In the genomic region with DNA sequence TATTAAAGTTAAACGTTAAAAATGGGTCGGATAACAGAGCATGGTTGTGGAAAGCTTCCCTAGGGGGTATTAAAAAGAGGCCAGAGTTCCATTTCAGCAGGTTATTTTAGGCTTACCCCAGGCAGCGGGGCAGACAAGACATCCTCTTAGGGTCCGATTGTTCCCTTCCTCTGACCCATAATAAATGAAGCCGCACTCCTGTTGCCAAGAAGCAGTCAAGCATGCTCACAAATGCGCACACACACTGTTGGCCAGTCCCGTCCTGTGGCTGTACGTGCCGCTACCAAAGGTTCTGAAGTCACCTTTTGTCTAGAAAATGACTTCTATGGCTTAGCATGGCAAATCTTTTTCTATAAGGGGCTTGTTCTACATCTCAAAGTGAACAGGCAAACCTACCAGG, we compare ENCODE assay signal across 10 mouse cellular contexts.
DNase-seq lines count a peak whose midpoint lies in the region; ATAC-seq lines count a peak whose summit lies in the region.
"Had no signal": no experiment of that assay in that cellular context is flagged by ENCODE, and none has a peak within 500 bp of the region (broad histone marks: within the 10 kb centered on the region; RNA-seq: fewer than 3 reads in every experiment).

No protein-coding gene starts in this region.

- 22% methylated on average over 9 of the region's 9 CpGs for WGBS in hindbrain, embryonic 13.5 days
- WGBS in midbrain, embryonic 15.5 days, result 12% methylated on average over 9 of the region's 9 CpGs
- 79% methylated on average over 9 of the region's 9 CpGs for WGBS in intestine, embryonic 15.5 days

- no peaks in the 10 kb centered on the region for H3K9me3 ChIP-seq in hindbrain, embryonic 13.5 days
- H3K9me3 ChIP-seq in midbrain, embryonic 15.5 days, result no peaks in the 10 kb centered on the region
- H3K9me3 ChIP-seq in intestine, embryonic 15.5 days, result no peaks in the 10 kb centered on the region

- no peak overlapping the region for H3K9ac ChIP-seq in hindbrain, embryonic 13.5 days
- H3K9ac ChIP-seq in midbrain, embryonic 15.5 days, result no peak overlapping the region
- H3K9ac ChIP-seq in intestine, embryonic 15.5 days, result no peak overlapping the region
- H3K9ac ChIP-seq: liver, embryonic 14.5 days had no signal

- peaks cover 14% of the 10 kb centered on the region for H3K4me1 ChIP-seq in hindbrain, embryonic 13.5 days (replicated peaks)
- peaks cover 10% of the 10 kb centered on the region for H3K4me1 ChIP-seq in midbrain, embryonic 15.5 days
- no peaks in the 10 kb centered on the region for H3K4me1 ChIP-seq in intestine, embryonic 15.5 days (replicated peaks)

- intact Hi-C loops in left cerebral cortex, postnatal 14 days (cut with DNase I), result no loop called here

- H3K4me2 ChIP-seq in hindbrain, embryonic 13.5 days, result peak overlapping the region; percentile 25
- peak overlapping the region; percentile 7; the same call in 1 of the 2 replicates for H3K4me2 ChIP-seq in midbrain, embryonic 15.5 days
- H3K4me2 ChIP-seq in intestine, embryonic 15.5 days (replicated peaks), result no peak overlapping the region

- peak overlapping the region; percentile 19; the same call in 1 of the 2 replicates for H3K27ac ChIP-seq in hindbrain, embryonic 13.5 days
- H3K27ac ChIP-seq in midbrain, embryonic 15.5 days, result no peak overlapping the region
- H3K27ac ChIP-seq in intestine, embryonic 15.5 days, result no peak overlapping the region
- H3K27ac ChIP-seq: liver, embryonic 14.5 days had no signal

- ATAC-seq in hindbrain, embryonic 13.5 days (ENCODE audit: low FRiP score), result no peak
- ATAC-seq in midbrain, embryonic 15.5 days (replicated peaks), result no peak
- no peak for ATAC-seq in intestine, embryonic 15.5 days

- DNase-seq in cerebellum, adult 9-11 months, result peak; percentile 19
- DNase-seq in cerebellum, postnatal 36 days, result no peak
- DNase-seq in brain, adult 2 months (ENCODE audit: low read depth, low spot score), result peak; percentile 22
- DNase-seq in adrenal gland, adult 2 months, result no peak
- no peak for DNase-seq in left cerebral cortex, postnatal 14 days (ENCODE audit: low spot score in 2 of 2)
- DNase-seq: adrenal gland, adult 8-10 months had no signal

- 0 out of 2 replicates have a peak, but pooled peaks cover 4% of the 10 kb centered on the region for H3K27me3 ChIP-seq in hindbrain, embryonic 13.5 days
- no peaks in the 10 kb centered on the region for H3K27me3 ChIP-seq in midbrain, embryonic 15.5 days (replicated peaks)
- H3K27me3 ChIP-seq in intestine, embryonic 15.5 days (replicated peaks), result no peaks in the 10 kb centered on the region

- no peaks in the 10 kb centered on the region for H3K36me3 ChIP-seq in hindbrain, embryonic 13.5 days
- no peaks in the 10 kb centered on the region for H3K36me3 ChIP-seq in midbrain, embryonic 15.5 days (replicated peaks)
- H3K36me3 ChIP-seq in intestine, embryonic 15.5 days, result no peaks in the 10 kb centered on the region

- no peak overlapping the region for H3K4me3 ChIP-seq in hindbrain, embryonic 13.5 days
- no peak overlapping the region for H3K4me3 ChIP-seq in midbrain, embryonic 15.5 days
- no peak overlapping the region for H3K4me3 ChIP-seq in intestine, embryonic 15.5 days (replicated peaks)

Comparison
In these comparisons a context has a peak if more than half of its experiments do, and no peak if none do; other contexts are left out.
1. DNase-seq: peak in cerebellum, adult 9-11 months (single experiment) and brain, adult 2 months (single experiment); none in cerebellum, postnatal 36 days (0 of 2), adrenal gland, adult 2 months (single experiment) and left cerebral cortex, postnatal 14 days (0 of 2).